Mouse (Mus musculus): ENCODE data around the gene Kng2.

- no peak for TF ChIP-seq CTCF (IDR thresholded peaks at IDR 0.05; ENCODE audit: borderline replicate concordance, insufficient read depth, low read length)
- TF ChIP-seq POLR2A (IDR thresholded peaks at IDR 0.05; ENCODE audit: low read depth, low read length) = no peak
Observed at GRCm38 (mm10) chr16:22953069-22953468, 76.2 kb downstream of the Kng2 start.
